Mouse (Mus musculus): ENCODE measurements around the gene Gm12169. TPM values are rescaled to one million over a fixed set of nuclear protein-coding genes. Genes with fewer than 3 reads are reported as not detected.

Gm12169 gene
- polyA plus RNA-seq, 1 experiment from 2014 or later = not detected

GRCm38 (mm10) chr11:46564671-46565070, 40.7 kb downstream of the Gm12169 start:
- Histone ChIP-seq H3K9me3 (ENCODE audit: control insufficient read depth, low read length) (no peaks in the 10 kb centered on the region), H3K27ac (replicated peaks in 1 of 2; ENCODE audit: control insufficient read depth in 1 of 2, insufficient read depth in 1 of 2, low read depth in 2 of 2, low read length in 2 of 2) (no peak overlapping the region), H3K27me3 (ENCODE audit: control insufficient read depth, insufficient read depth, low read length) (no peaks in the 10 kb centered on the region), H3K4me3 (ENCODE audit: control insufficient read depth in 1 of 2, insufficient read depth in 1 of 2, low read depth in 1 of 2, low read length in 2 of 2) (no peak overlapping the region), H3K4me2 (ENCODE audit: low read length) (no peak overlapping the region), H3K36me3 (ENCODE audit: control insufficient read depth, insufficient read depth, low read length) (no peaks in the 10 kb centered on the region), H3K9ac (ENCODE audit: low read length) (no peak overlapping the region), H3K4me1 (ENCODE audit: control insufficient read depth in 2 of 2, insufficient read depth in 2 of 2, low read length in 2 of 2) (no peaks in the 10 kb centered on the region)
- no peak for ATAC-seq (ENCODE audit: insufficient number of reproducible peaks, insufficient read depth, low FRiP score, low read depth)
- WGBS = 45% methylated on average over 1 of the region's 1 CpGs

- no peaks in the 10 kb centered on the region for H3K36me3 ChIP-seq (ENCODE audit: control insufficient read depth, insufficient read depth, low read length)
- 87% methylated on average over 2 of the region's 2 CpGs for WGBS
- H3K27me3 ChIP-seq (ENCODE audit: control insufficient read depth, insufficient read depth, low read length) = no peaks in the 10 kb centered on the region
- ATAC-seq (ENCODE audit: insufficient number of reproducible peaks, insufficient read depth, low FRiP score, low read depth) = no peak
- no peak overlapping the region for H3K4me3 ChIP-seq (ENCODE audit: control insufficient read depth in 1 of 2, insufficient read depth in 1 of 2, low read depth in 1 of 2, low read length in 2 of 2)
- no peak overlapping the region for H3K27ac ChIP-seq (replicated peaks in 1 of 2; ENCODE audit: control insufficient read depth in 1 of 2, insufficient read depth in 1 of 2, low read depth in 2 of 2, low read length in 2 of 2)
- no peak overlapping the region for H3K9ac ChIP-seq (ENCODE audit: low read length)
- no peaks in the 10 kb centered on the region for H3K9me3 ChIP-seq (ENCODE audit: control insufficient read depth, low read length)
- H3K4me1 ChIP-seq (ENCODE audit: control insufficient read depth in 2 of 2, insufficient read depth in 2 of 2, low read length in 2 of 2) = no peaks in the 10 kb centered on the region
- H3K4me2 ChIP-seq (ENCODE audit: low read length) = no peak overlapping the region
Measured at GRCm38 (mm10) chr11:46565967-46566366, 42.0 kb downstream of the Gm12169 start.

- ATAC-seq (ENCODE audit: insufficient number of reproducible peaks, insufficient read depth, low FRiP score, low read depth) = no peak
- Histone ChIP-seq H3K27ac (replicated peaks in 1 of 2; ENCODE audit: control insufficient read depth in 1 of 2, insufficient read depth in 1 of 2, low read depth in 2 of 2, low read length in 2 of 2) (no peak overlapping the region), H3K36me3 (ENCODE audit: control insufficient read depth, insufficient read depth, low read length) (no peaks in the 10 kb centered on the region), H3K9me3 (ENCODE audit: control insufficient read depth, low read length) (no peaks in the 10 kb centered on the region), H3K9ac (ENCODE audit: low read length) (no peak overlapping the region), H3K27me3 (ENCODE audit: control insufficient read depth, insufficient read depth, low read length) (no peaks in the 10 kb centered on the region), H3K4me2 (ENCODE audit: low read length) (no peak overlapping the region), H3K4me3 (ENCODE audit: control insufficient read depth in 1 of 2, insufficient read depth in 1 of 2, low read depth in 1 of 2, low read length in 2 of 2) (no peak overlapping the region), H3K4me1 (ENCODE audit: control insufficient read depth in 2 of 2, insufficient read depth in 2 of 2, low read length in 2 of 2) (peaks cover 0 to 3% of the 10 kb centered on the region in 2 experiments; a peak in 1 of 4 replicates)
- WGBS = 74% methylated on average over 1 of the region's 1 CpGs
Measured at GRCm38 (mm10) chr11:46569107-46569506, 45.1 kb downstream of the Gm12169 start.

- Histone ChIP-seq H3K4me2 (ENCODE audit: low read length) (no peak within 1 kb of the TSS), H3K4me3 (ENCODE audit: control insufficient read depth in 1 of 2, insufficient read depth in 1 of 2, low read depth in 1 of 2, low read length in 2 of 2) (no peak within 1 kb of the TSS), H3K27ac (replicated peaks in 1 of 2; ENCODE audit: control insufficient read depth in 1 of 2, insufficient read depth in 1 of 2, low read depth in 2 of 2, low read length in 2 of 2) (no peak within 1 kb of the TSS), H3K27me3 (ENCODE audit: control insufficient read depth, insufficient read depth, low read length) (no peaks in the 10 kb centered on the region), H3K9me3 (ENCODE audit: control insufficient read depth, low read length) (no peaks in the 10 kb centered on the region), H3K4me1 (ENCODE audit: control insufficient read depth in 2 of 2, insufficient read depth in 2 of 2, low read length in 2 of 2) (peaks cover 0 to 3% of the 10 kb centered on the region in 2 experiments; a peak in 1 of 4 replicates), H3K36me3 (ENCODE audit: control insufficient read depth, insufficient read depth, low read length) (no peaks in the 10 kb centered on the region), H3K9ac (ENCODE audit: low read length) (no peak within 1 kb of the TSS)
- WGBS = 0% methylated on average over 1 of the region's 1 CpGs
- ATAC-seq (ENCODE audit: insufficient number of reproducible peaks, insufficient read depth, low FRiP score, low read depth) = no peak
Measured at GRCm38 (mm10) chr11:46571327-46571726, 47.3 kb downstream of the Gm12169 start, which contains the start of gene BC053393. BC053393 (plus strand) TSS chr11:46571536.

- Histone ChIP-seq H3K4me3 (ENCODE audit: control insufficient read depth in 1 of 2, insufficient read depth in 1 of 2, low read depth in 1 of 2, low read length in 2 of 2) (no peak overlapping the region), H3K36me3 (ENCODE audit: control insufficient read depth, insufficient read depth, low read length) (no peaks in the 10 kb centered on the region), H3K27ac (replicated peaks in 1 of 2; ENCODE audit: control insufficient read depth in 1 of 2, insufficient read depth in 1 of 2, low read depth in 2 of 2, low read length in 2 of 2) (no peak overlapping the region), H3K9me3 (ENCODE audit: control insufficient read depth, low read length) (no peaks in the 10 kb centered on the region), H3K4me1 (ENCODE audit: control insufficient read depth in 2 of 2, insufficient read depth in 2 of 2, low read length in 2 of 2) (no peaks in the 10 kb centered on the region), H3K4me2 (ENCODE audit: low read length) (no peak overlapping the region), H3K9ac (ENCODE audit: low read length) (no peak overlapping the region), H3K27me3 (ENCODE audit: control insufficient read depth, insufficient read depth, low read length) (no peaks in the 10 kb centered on the region)
- WGBS = 49% methylated on average over 5 of the region's 5 CpGs
- no peak for ATAC-seq (ENCODE audit: insufficient number of reproducible peaks, insufficient read depth, low FRiP score, low read depth)
Measured at GRCm38 (mm10) chr11:46578771-46579281, 54.8 kb downstream of the Gm12169 start.

GRCm38 (mm10) chr11:46580428-46580827, 56.4 kb downstream of the Gm12169 start:
- Histone ChIP-seq H3K4me2 (ENCODE audit: low read length) (no peak overlapping the region), H3K36me3 (ENCODE audit: control insufficient read depth, insufficient read depth, low read length) (no peaks in the 10 kb centered on the region), H3K4me3 (ENCODE audit: control insufficient read depth in 1 of 2, insufficient read depth in 1 of 2, low read depth in 1 of 2, low read length in 2 of 2) (no peak overlapping the region), H3K27me3 (ENCODE audit: control insufficient read depth, insufficient read depth, low read length) (no peaks in the 10 kb centered on the region), H3K9ac (ENCODE audit: low read length) (no peak overlapping the region), H3K27ac (replicated peaks in 1 of 2; ENCODE audit: control insufficient read depth in 1 of 2, insufficient read depth in 1 of 2, low read depth in 2 of 2, low read length in 2 of 2) (no peak overlapping the region), H3K4me1 (ENCODE audit: control insufficient read depth in 2 of 2, insufficient read depth in 2 of 2, low read length in 2 of 2) (no peaks in the 10 kb centered on the region), H3K9me3 (ENCODE audit: control insufficient read depth, low read length) (no peaks in the 10 kb centered on the region)
- no peak for ATAC-seq (ENCODE audit: insufficient number of reproducible peaks, insufficient read depth, low FRiP score, low read depth)
- WGBS = 76% methylated on average over 3 of the region's 3 CpGs

GRCm38 (mm10) chr11:46582741-46583140, 58.7 kb downstream of the Gm12169 start:
- Histone ChIP-seq H3K9me3 (ENCODE audit: control insufficient read depth, low read length) (no peaks in the 10 kb centered on the region), H3K9ac (ENCODE audit: low read length) (no peak overlapping the region), H3K4me1 (ENCODE audit: control insufficient read depth in 2 of 2, insufficient read depth in 2 of 2, low read length in 2 of 2) (no peaks in the 10 kb centered on the region), H3K27ac (replicated peaks in 1 of 2; ENCODE audit: control insufficient read depth in 1 of 2, insufficient read depth in 1 of 2, low read depth in 2 of 2, low read length in 2 of 2) (no peak overlapping the region), H3K4me2 (ENCODE audit: low read length) (no peak overlapping the region), H3K27me3 (ENCODE audit: control insufficient read depth, insufficient read depth, low read length) (no peaks in the 10 kb centered on the region), H3K36me3 (ENCODE audit: control insufficient read depth, insufficient read depth, low read length) (no peaks in the 10 kb centered on the region), H3K4me3 (ENCODE audit: control insufficient read depth in 1 of 2, insufficient read depth in 1 of 2, low read depth in 1 of 2, low read length in 2 of 2) (no peak overlapping the region)
- no peak for ATAC-seq (ENCODE audit: insufficient number of reproducible peaks, insufficient read depth, low FRiP score, low read depth)
- WGBS = 82% methylated on average over 5 of the region's 5 CpGs

Measured in heart, embryonic 14.5 days (tissue).